ENCODE assay signal across 8 mouse cellular contexts in genomic region chr1:55406023-55406413, GRCm38 (mm10). TPM values are rescaled to one million over a fixed set of nuclear protein-coding genes. Genes with fewer than 3 reads are reported as not detected.
DNase-seq lines count a peak whose midpoint lies in the region; ATAC-seq and TF ChIP-seq lines count a peak whose summit lies in the region.

No protein-coding gene starts in this region.

- peaks cover 13% of the 10 kb centered on the region for H3K4me1 ChIP-seq in limb, embryonic 15.5 days
- no peaks in the 10 kb centered on the region for H3K4me1 ChIP-seq in midbrain, postnatal 0 days (ENCODE audit: insufficient read depth, low read length)

- H3K27me3 ChIP-seq in limb, embryonic 15.5 days = peaks cover 11% of the 10 kb centered on the region
- no peaks in the 10 kb centered on the region for H3K27me3 ChIP-seq in midbrain, postnatal 0 days (ENCODE audit: insufficient read depth, low read length)

- intact Hi-C loops in gastrocnemius, postnatal 14 days (cut with DNase I; ENCODE audit: low total_unique reads) = loop anchor here (10.0 kb wide), 1 partner anchor 469 kb away; no protein-coding TSS in a partner anchor

- no peaks in the 10 kb centered on the region for H3K36me3 ChIP-seq in limb, embryonic 15.5 days
- no peaks in the 10 kb centered on the region for H3K36me3 ChIP-seq in midbrain, postnatal 0 days (ENCODE audit: insufficient read depth, low read length)

- no peak for DNase-seq in layer of hippocampus, adult 2 months (ENCODE audit: low spot score in 2 of 2)
- no peak for DNase-seq in layer of hippocampus, adult 18-20 months (ENCODE audit: low spot score in 2 of 2)
- peak; percentile 87 to 88 for DNase-seq in adrenal gland, postnatal 36 days
- DNase-seq in gastrocnemius, postnatal 14 days = peak; percentile 82
- no peak for DNase-seq in midbrain, postnatal 0 days (ENCODE audit: low spot score)
- peak; percentile 64 to 77 for DNase-seq in urinary bladder, postnatal 36 days (ENCODE audit: low spot score in 2 of 2)

- no peaks in the 10 kb centered on the region for H3K9me3 ChIP-seq in limb, embryonic 15.5 days
- no peaks in the 10 kb centered on the region for H3K9me3 ChIP-seq in midbrain, postnatal 0 days (ENCODE audit: low read length)

- H3K4me2 ChIP-seq in limb, embryonic 15.5 days = peak overlapping the region; percentile 98
- H3K4me2 ChIP-seq in midbrain, postnatal 0 days (ENCODE audit: low read depth, low read length, poor library complexity, severe bottlenecking) = peak overlapping the region; percentile 98

- peak overlapping the region; percentile 89 for H3K27ac ChIP-seq in layer of hippocampus, adult 2 months
- H3K27ac ChIP-seq in limb, embryonic 15.5 days = peak overlapping the region; percentile 78
- H3K27ac ChIP-seq in midbrain, postnatal 0 days (ENCODE audit: low read depth, low read length) = peak overlapping the region; percentile 69

- peak; percentile 6 for ATAC-seq in inflammation-experienced regulatory T-cells, adult 6 months
- ATAC-seq in limb, embryonic 15.5 days (ENCODE audit: insufficient number of reproducible peaks, low FRiP score, low TSS enrichment, low read depth) = peak; percentile 55
- peak; percentile 73 for ATAC-seq in midbrain, postnatal 0 days (ENCODE audit: low FRiP score)

- H3K9ac ChIP-seq in limb, embryonic 15.5 days = peak overlapping the region; percentile 60
- peak overlapping the region; percentile 72 for H3K9ac ChIP-seq in midbrain, postnatal 0 days (replicated peaks; ENCODE audit: low read length, poor library complexity, severe bottlenecking)

- WGBS in limb, embryonic 15.5 days = 1% methylated on average over 39 of the region's 42 CpGs
- WGBS in midbrain, postnatal 0 days = under 1% methylated on average over 37 of the region's 42 CpGs

- 0 out of 2 replicates have a peak, but pooled peaks have one; percentile 14 for TF ChIP-seq CTCF in layer of hippocampus, adult 2 months (conservative IDR thresholded peaks at IDR 0.05)
- TF ChIP-seq CTCF in midbrain, postnatal 0 days (IDR thresholded peaks at IDR 0.05) = no peak

- peak overlapping the region; percentile 90 for H3K4me3 ChIP-seq in layer of hippocampus, adult 2 months
- peak overlapping the region; percentile 75 for H3K4me3 ChIP-seq in limb, embryonic 15.5 days
- H3K4me3 ChIP-seq in midbrain, postnatal 0 days (ENCODE audit: low read depth, low read length) = peak overlapping the region; percentile 76

RNA-seq across cellular contexts. Expression of gene Plcl1, which starts 0.3 kb away (rescaled TPM):
- 10 to 100 TPM; 32.0 to 34.7 TPM for total RNA-seq in layer of hippocampus, adult 2 months (2021)
- 10 to 100 TPM; 31.0 to 33.7 TPM for total RNA-seq in layer of hippocampus, adult 18-20 months (2021)
- total RNA-seq in adrenal gland, postnatal 36 days (2021) = 1 to 10 TPM; 4.1 to 4.8 TPM
- 1 to 10 TPM; 5.2 to 6.0 TPM for total RNA-seq in gastrocnemius, postnatal 14 days (2021)
- 1 to 10 TPM in 2 of 3 experiments, under 1 TPM in 1; 0.49 to 3.0 (median 2.5) TPM for polyA plus RNA-seq in inflammation-experienced regulatory T-cells, adult 6 months (2017; shearing (Covaris generic))
- polyA plus RNA-seq in limb, embryonic 15.5 days (2015; fragmentation: Nextera tagmentation; extraction: Ambion mirVana) = 1.8 and 2.4 TPM in 2 replicates
- total RNA-seq in midbrain, postnatal 0 days (2014; rRNA removed) = 8.9 and 9.4 TPM in 2 replicates
- 2.7 and 3.9 TPM in 2 replicates for polyA plus RNA-seq in midbrain, postnatal 0 days (2015; fragmentation: Nextera tagmentation; extraction: Ambion mirVana)

RNA-seq across cellular contexts. Expression of gene Boll, which starts 42.7 kb away (rescaled TPM):
- 1 to 10 TPM in 1 of 2 experiments, under 1 TPM in 1; 0.83 to 1.2 TPM for total RNA-seq in layer of hippocampus, adult 2 months (2021)
- 1 to 10 TPM in 1 of 2 experiments, under 1 TPM in 1; 0.50 to 1.0 TPM for total RNA-seq in layer of hippocampus, adult 18-20 months (2021)
- total RNA-seq in adrenal gland, postnatal 36 days (2021) = under 1 TPM in 1 of 2 experiments, not detected in 1; 0.33 TPM
- not detected for total RNA-seq in gastrocnemius, postnatal 14 days (2021)
- polyA plus RNA-seq in inflammation-experienced regulatory T-cells, adult 6 months (2017; shearing (Covaris generic)) = 1 to 10 TPM in 1 of 3 experiments, under 1 TPM in 1, not detected in 1; 0.70 to 1.0 TPM
- polyA plus RNA-seq in limb, embryonic 15.5 days (2015; fragmentation: Nextera tagmentation; extraction: Ambion mirVana) = 0.15 and 2.0 TPM in 2 replicates
- total RNA-seq in midbrain, postnatal 0 days (2014; rRNA removed) = 0.49 and 0.61 TPM in 2 replicates
- polyA plus RNA-seq in midbrain, postnatal 0 days (2015; fragmentation: Nextera tagmentation; extraction: Ambion mirVana) = 0.48 TPM in 1 of 2 replicates, not detected in the other

Comparison
In these comparisons a context has a peak if more than half of its experiments do, and no peak if none do; other contexts are left out.
1. DNase-seq: peak in adrenal gland, postnatal 36 days (2 of 2), gastrocnemius, postnatal 14 days (single experiment) and urinary bladder, postnatal 36 days (2 of 2); none in layer of hippocampus, adult 2 months (0 of 2), layer of hippocampus, adult 18-20 months (0 of 2) and midbrain, postnatal 0 days (single experiment).
2. ATAC-seq: peak in every context shown above with its lines; median percentile 73 in midbrain, postnatal 0 days; 55 in limb, embryonic 15.5 days; 6 in inflammation-experienced regulatory T-cells, adult 6 months.
3. Peak in every context shown above with its lines, with median percentiles within 50 percentile points of each other: H3K27ac ChIP-seq and H3K4me3 ChIP-seq.